Mouse (Mus musculus): ENCODE results near the gene Olfr876. TPM values are rescaled to one million over a fixed set of nuclear protein-coding genes. Genes with fewer than 3 reads are reported as not detected.

Olfr876 gene
- polyA plus RNA-seq, 1 experiment from 2014 or later, result 0.13 TPM

Other genes with a start within 250 kb of the Olfr876 start
- gene Siae, start 247.3 kb upstream of the Olfr876 start, polyA plus RNA-seq (2014; fragmentation: Nextera tagmentation; extraction: Ambion mirVana), result 13.4 and 13.9 TPM in 2 replicates
- gene Spa17, start 189.3 kb upstream of the Olfr876 start, polyA plus RNA-seq (2014; fragmentation: Nextera tagmentation; extraction: Ambion mirVana), result 6.9 and 10.2 TPM in 2 replicates
- 197 and 214 TPM in 2 replicates for gene Tbrg1, start 145.7 kb upstream of the Olfr876 start, polyA plus RNA-seq (2014; fragmentation: Nextera tagmentation; extraction: Ambion mirVana)
- 39.9 and 57.4 TPM in 2 replicates for gene Panx3, start 133.8 kb upstream of the Olfr876 start, polyA plus RNA-seq (2014; fragmentation: Nextera tagmentation; extraction: Ambion mirVana)
- gene Olfr160, start 86.8 kb upstream of the Olfr876 start, polyA plus RNA-seq (2014; fragmentation: Nextera tagmentation; extraction: Ambion mirVana), result not detected in 2 replicates
- gene Olfr874, start 57.9 kb upstream of the Olfr876 start, polyA plus RNA-seq (2014; fragmentation: Nextera tagmentation; extraction: Ambion mirVana), result 0.14 and 0.25 TPM in 2 replicates
- 0.11 TPM in 1 of 2 replicates, not detected in the other for gene Olfr875, start 31.2 kb upstream of the Olfr876 start, polyA plus RNA-seq (2014; fragmentation: Nextera tagmentation; extraction: Ambion mirVana)
- 0.07 TPM in 1 of 2 replicates, not detected in the other for gene Olfr877, start 51.2 kb downstream of the Olfr876 start, polyA plus RNA-seq (2014; fragmentation: Nextera tagmentation; extraction: Ambion mirVana)
- gene Olfr145, start 93.7 kb downstream of the Olfr876 start, polyA plus RNA-seq (2014; fragmentation: Nextera tagmentation; extraction: Ambion mirVana), result 0.12 and 0.26 TPM in 2 replicates
- 0.06 and 0.12 TPM in 2 replicates for gene Olfr878, start 114.8 kb downstream of the Olfr876 start, polyA plus RNA-seq (2014; fragmentation: Nextera tagmentation; extraction: Ambion mirVana)
- not detected in 2 replicates for gene Olfr881, start 188.8 kb downstream of the Olfr876 start, polyA plus RNA-seq (2014; fragmentation: Nextera tagmentation; extraction: Ambion mirVana)
- gene Olfr883, start 222.8 kb downstream of the Olfr876 start, polyA plus RNA-seq (2014; fragmentation: Nextera tagmentation; extraction: Ambion mirVana), result not detected in 2 replicates
- gene Olfr884, start 243.5 kb downstream of the Olfr876 start, polyA plus RNA-seq (2014; fragmentation: Nextera tagmentation; extraction: Ambion mirVana), result 0.13 and 0.14 TPM in 2 replicates

Data from embryonic facial prominence, embryonic 14.5 days (tissue).